Mouse (Mus musculus): Measurements from ENCODE around the gene Lamtor1.
"Not testable (repeated sequence)": the region's sequence is repeated elsewhere in the genome, so short reads cannot be mapped to it uniquely, and the experiment has no call there.

The Lamtor1 gene

GRCm38 (mm10) chr7:101900331-101901097 lies 5.2 kb upstream of the Lamtor1 start:
- no peak for DNase-seq (ENCODE audit: low spot score)

- DNase-seq (ENCODE audit: low spot score) = no peak
Observed at GRCm38 (mm10) chr7:101901969-101902368, 3.7 kb upstream of the Lamtor1 start.

GRCm38 (mm10) chr7:101902846-101903245 lies 2.9 kb upstream of the Lamtor1 start:
- no peak for DNase-seq (ENCODE audit: low spot score)

- no peak for DNase-seq (ENCODE audit: low spot score)
Observed at GRCm38 (mm10) chr7:101906287-101906681, 580 bp downstream of the Lamtor1 start, which contains the start of gene Tomt. TSS of gene Tomt (minus strand) at chr7:101906359.

GRCm38 (mm10) chr7:101906696-101907095 lies 992 bp downstream of the Lamtor1 start:
- no peak for DNase-seq (ENCODE audit: low spot score)

GRCm38 (mm10) chr7:101908367-101908766 lies 2.7 kb downstream of the Lamtor1 start:
- DNase-seq (ENCODE audit: low spot score) = no peak

- no peak for DNase-seq (ENCODE audit: low spot score)
Observed at GRCm38 (mm10) chr7:101910138-101910537, 4.4 kb downstream of the Lamtor1 start.

- DNase-seq (ENCODE audit: low spot score) = no peak
Observed at GRCm38 (mm10) chr7:101911982-101912381, 6.3 kb downstream of the Lamtor1 start.

- peak; percentile 46 for DNase-seq (ENCODE audit: low spot score)
Observed at GRCm38 (mm10) chr7:101918071-101918470, 12.4 kb downstream of the Lamtor1 start.

- DNase-seq (ENCODE audit: low spot score) = not testable (repeated sequence)
Observed at GRCm38 (mm10) chr7:101925892-101926291, 20.2 kb downstream of the Lamtor1 start.

GRCm38 (mm10) chr7:101928093-101928492 lies 22.4 kb downstream of the Lamtor1 start:
- DNase-seq (ENCODE audit: low spot score) = no peak

GRCm38 (mm10) chr7:101932551-101932950 lies 26.8 kb downstream of the Lamtor1 start:
- no peak for DNase-seq (ENCODE audit: low spot score)

GRCm38 (mm10) chr7:101933300-101933699 lies 27.6 kb downstream of the Lamtor1 start:
- DNase-seq (ENCODE audit: low spot score) = no peak

- DNase-seq (ENCODE audit: low spot score) = peak; percentile 94
Observed at GRCm38 (mm10) chr7:101933751-101934240, 28.1 kb downstream of the Lamtor1 start, which contains the start of the genes Lrrc51 and Numa1. TSS of gene Lrrc51 (minus strand) at chr7:101933895. TSS of gene Numa1 (plus strand) at chr7:101934111.

- no peak for DNase-seq (ENCODE audit: low spot score)
Observed at GRCm38 (mm10) chr7:101935957-101936356, 30.3 kb downstream of the Lamtor1 start.

- DNase-seq (ENCODE audit: low spot score) = no peak
Observed at GRCm38 (mm10) chr7:101936996-101937395, 31.3 kb downstream of the Lamtor1 start.

- DNase-seq (ENCODE audit: low spot score) = no peak
Observed at GRCm38 (mm10) chr7:101937569-101937968, 31.9 kb downstream of the Lamtor1 start.

GRCm38 (mm10) chr7:101938348-101938747 lies 32.6 kb downstream of the Lamtor1 start:
- no peak for DNase-seq (ENCODE audit: low spot score)

GRCm38 (mm10) chr7:101939758-101940157 lies 34.1 kb downstream of the Lamtor1 start:
- DNase-seq (ENCODE audit: low spot score) = no peak

GRCm38 (mm10) chr7:101949008-101949407 lies 43.3 kb downstream of the Lamtor1 start:
- not testable (repeated sequence) for DNase-seq (ENCODE audit: low spot score)

- DNase-seq (ENCODE audit: low spot score) = no peak
Observed at GRCm38 (mm10) chr7:101951648-101952047, 45.9 kb downstream of the Lamtor1 start.

- DNase-seq (ENCODE audit: low spot score) = no peak
Observed at GRCm38 (mm10) chr7:101952098-101952497, 46.4 kb downstream of the Lamtor1 start.

GRCm38 (mm10) chr7:101954163-101954562 lies 48.5 kb downstream of the Lamtor1 start:
- no peak for DNase-seq (ENCODE audit: low spot score)

GRCm38 (mm10) chr7:101955276-101955675 lies 49.6 kb downstream of the Lamtor1 start:
- no peak for DNase-seq (ENCODE audit: low spot score)

Measured in spleen, adult 12 weeks (tissue).